Mouse (Mus musculus): ENCODE data around the gene Rad51b. TPM values are rescaled to one million over a fixed set of nuclear protein-coding genes. Genes with fewer than 3 reads are reported as not detected.
A peak's percentile ranks its signal among the peaks of the same experiment; 100 is the strongest.

The Rad51b gene
- polyA plus RNA-seq, 1 experiment from 2014 or later, result 7.8 TPM

DNA sequence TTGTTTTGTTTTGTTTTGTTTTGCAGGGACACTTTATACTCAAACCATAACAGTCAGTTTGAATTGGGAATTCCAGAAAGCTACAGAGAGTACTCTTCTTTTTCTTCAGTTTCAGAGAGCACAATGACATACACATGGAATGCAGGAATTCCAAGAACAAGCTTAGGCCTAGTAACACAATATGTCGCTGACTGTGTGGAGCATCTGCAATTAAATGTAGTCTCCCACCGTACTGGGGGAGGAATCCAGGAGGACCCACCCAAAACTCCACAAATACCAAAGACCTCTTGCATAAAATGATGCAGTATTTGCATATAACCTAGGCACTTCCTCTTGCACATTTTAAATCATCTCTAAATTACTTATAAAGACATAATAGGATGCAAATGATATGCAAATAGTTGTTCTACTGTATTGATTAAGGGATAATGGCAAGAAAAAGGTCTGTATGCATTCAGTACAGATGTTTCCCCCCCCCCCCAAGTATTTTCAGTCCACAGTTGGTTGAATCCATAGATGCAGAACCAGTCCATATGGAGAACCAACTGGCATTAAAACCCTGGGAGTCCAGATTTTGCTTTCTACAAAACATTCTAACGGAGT is 398.9 kb downstream of the Rad51b start:
- Histone ChIP-seq H3K27me3 (replicated peaks) (no peaks in the 10 kb centered on the region), H3K4me2 (replicated peaks) (no peak overlapping the region), H3K9ac (no peak overlapping the region), H3K27ac (no peak overlapping the region), H3K36me3 (no peaks in the 10 kb centered on the region), H3K4me3 (replicated peaks) (no peak overlapping the region), H3K4me1 (replicated peaks) (no peaks in the 10 kb centered on the region; the same call in 1 of the 2 replicates), H3K9me3 (no peaks in the 10 kb centered on the region)
- WGBS, result 87% methylated on average over 3 of the region's 3 CpGs
- no peak for ATAC-seq

DNA sequence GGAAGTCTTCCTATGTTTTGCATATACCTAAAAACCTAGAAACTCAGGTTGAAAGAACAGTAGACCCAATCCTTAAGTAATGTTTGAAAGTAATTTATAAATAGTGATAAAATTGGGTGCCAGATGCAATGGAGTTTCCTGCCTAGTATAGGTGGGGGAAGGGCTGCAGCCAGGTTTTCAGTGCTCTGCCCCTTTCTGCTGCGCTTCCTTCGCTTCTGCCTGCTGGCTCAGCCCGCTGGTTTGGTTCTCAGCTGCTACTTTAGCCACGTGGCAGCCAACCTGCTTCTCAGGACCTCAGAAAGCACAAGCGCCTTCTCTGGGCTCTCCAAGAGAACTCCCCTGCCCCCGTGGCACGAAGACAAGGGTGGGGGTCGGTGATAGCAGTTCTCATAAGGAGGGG is 406.5 kb downstream of the Rad51b start:
- no peak overlapping the region for H3K9ac ChIP-seq
- H3K4me2 ChIP-seq (replicated peaks), result no peak overlapping the region
- H3K4me3 ChIP-seq (replicated peaks), result no peak overlapping the region
- H3K27ac ChIP-seq, result no peak overlapping the region
- H3K4me1 ChIP-seq (replicated peaks), result peaks cover 17% of the 10 kb centered on the region; the same call in 1 of the 2 replicates
- no peaks in the 10 kb centered on the region for H3K9me3 ChIP-seq
- H3K27me3 ChIP-seq (replicated peaks), result no peaks in the 10 kb centered on the region
- H3K36me3 ChIP-seq, result no peaks in the 10 kb centered on the region
- ATAC-seq, result no peak
- 57% methylated on average over 8 of the region's 8 CpGs for WGBS

DNA sequence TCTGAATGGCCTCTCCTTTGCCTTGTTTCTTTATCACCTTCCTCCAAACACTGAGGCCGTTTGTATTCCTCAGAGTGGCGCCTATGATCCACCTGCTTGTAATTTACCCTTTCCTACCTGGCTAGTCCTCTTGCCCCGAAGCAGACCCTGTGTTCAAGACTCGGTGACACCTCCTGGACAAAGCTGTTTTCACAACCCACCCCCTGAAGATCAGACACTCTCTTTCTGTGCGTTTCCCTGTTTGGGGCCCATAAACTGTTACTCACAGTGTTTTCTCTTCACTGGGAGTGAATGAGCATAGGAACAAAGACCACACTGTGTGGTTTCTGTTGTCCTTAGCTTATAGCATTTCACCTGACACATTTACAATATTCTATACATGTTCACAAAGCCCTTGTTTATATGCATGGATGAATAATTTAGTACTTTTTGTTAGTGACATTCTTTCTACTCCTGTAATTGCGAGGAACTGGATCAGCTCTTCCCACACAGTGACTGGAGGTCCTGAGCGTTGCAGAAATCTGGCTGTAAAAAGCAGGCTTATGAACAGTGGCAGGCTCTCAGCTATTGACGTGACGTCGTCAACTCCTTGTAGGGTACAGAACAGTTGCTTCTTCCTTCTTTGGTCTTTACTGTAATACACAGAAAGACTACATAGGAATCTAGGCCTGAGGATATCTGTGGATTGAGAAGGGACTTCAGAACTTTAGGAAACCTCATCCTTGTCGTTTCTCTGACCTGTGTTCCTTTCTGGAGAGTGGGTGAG is 408.6 kb downstream of the Rad51b start:
- Histone ChIP-seq H3K36me3 (no peaks in the 10 kb centered on the region), H3K9ac (no peak overlapping the region), H3K27me3 (replicated peaks) (no peaks in the 10 kb centered on the region), H3K27ac (no peak overlapping the region), H3K4me1 (replicated peaks) (peaks cover 24% of the 10 kb centered on the region; the same call in 1 of the 2 replicates), H3K4me2 (replicated peaks) (no peak overlapping the region), H3K4me3 (replicated peaks) (no peak overlapping the region), H3K9me3 (no peaks in the 10 kb centered on the region)
- no peak; the same call in 1 of the 2 replicates for ATAC-seq
- WGBS, result 51% methylated on average over 11 of the region's 11 CpGs

DNA sequence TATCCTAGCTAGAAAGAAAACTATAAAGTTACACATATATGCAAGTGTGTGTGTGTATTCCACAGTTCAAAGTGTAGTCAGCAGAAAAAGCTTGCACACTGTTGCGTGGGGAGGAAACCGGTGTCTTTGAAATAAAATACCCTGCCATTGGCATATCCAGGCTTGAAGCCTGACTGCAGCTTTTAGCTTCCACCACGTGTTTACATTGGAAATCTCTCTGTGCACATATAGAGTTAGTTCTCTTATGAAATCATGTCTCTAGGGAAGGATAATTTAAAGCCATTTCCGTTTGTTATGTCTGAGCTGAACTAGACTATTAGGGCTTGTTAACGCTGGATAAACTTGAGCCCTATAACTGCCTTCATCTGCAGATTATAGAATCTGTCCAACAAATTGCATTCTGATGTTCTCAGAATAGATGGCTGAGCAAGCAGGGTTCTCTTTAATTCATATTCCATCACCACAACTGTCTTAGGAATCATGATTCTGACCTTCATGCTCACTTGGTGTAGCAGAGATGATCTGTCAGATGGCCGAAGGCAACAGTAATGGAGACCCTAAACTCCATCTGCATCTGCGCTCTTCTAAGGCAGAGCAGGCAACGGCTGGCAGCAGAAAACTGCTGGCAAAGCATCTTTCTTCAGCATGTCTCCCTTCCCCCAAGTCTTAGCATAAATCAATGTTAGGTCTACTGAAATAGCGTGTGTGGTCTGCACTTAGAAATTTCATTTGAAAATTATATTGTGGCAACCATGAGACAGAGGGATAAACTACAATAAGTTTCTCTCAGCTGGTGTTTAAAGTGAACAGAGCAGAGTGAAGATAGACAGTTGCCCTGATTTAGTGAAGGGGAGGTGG is 410.7 kb downstream of the Rad51b start:
- Histone ChIP-seq H3K4me1 (replicated peaks) (peaks cover 24% of the 10 kb centered on the region; the same call in 1 of the 2 replicates), H3K27me3 (replicated peaks) (no peaks in the 10 kb centered on the region), H3K9ac (no peak overlapping the region), H3K27ac (peak overlapping the region; percentile 83), H3K9me3 (no peaks in the 10 kb centered on the region), H3K4me3 (replicated peaks) (no peak overlapping the region), H3K4me2 (replicated peaks) (no peak overlapping the region), H3K36me3 (no peaks in the 10 kb centered on the region)
- ATAC-seq, result peak; percentile 50
- WGBS, result 46% methylated on average over 9 of the region's 9 CpGs

DNA sequence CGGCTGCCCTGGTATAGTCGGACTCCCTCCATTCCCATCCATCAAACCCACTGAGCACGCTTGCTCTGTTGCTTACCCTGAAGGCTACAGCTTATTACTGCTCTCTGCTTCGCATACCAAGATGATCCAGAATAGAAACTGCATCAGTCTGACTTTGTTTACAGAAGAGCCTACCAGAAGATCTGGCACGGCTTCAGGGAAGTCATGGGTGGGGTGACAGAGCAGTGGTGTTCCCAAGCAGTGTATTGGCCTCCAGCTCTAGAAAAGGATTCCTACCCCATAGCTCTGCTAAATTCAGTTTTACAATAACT is 411.3 kb downstream of the Rad51b start:
- no peak overlapping the region for H3K9ac ChIP-seq
- WGBS, result 34% methylated on average over 5 of the region's 5 CpGs
- ATAC-seq, result peak; percentile 66

DNA sequence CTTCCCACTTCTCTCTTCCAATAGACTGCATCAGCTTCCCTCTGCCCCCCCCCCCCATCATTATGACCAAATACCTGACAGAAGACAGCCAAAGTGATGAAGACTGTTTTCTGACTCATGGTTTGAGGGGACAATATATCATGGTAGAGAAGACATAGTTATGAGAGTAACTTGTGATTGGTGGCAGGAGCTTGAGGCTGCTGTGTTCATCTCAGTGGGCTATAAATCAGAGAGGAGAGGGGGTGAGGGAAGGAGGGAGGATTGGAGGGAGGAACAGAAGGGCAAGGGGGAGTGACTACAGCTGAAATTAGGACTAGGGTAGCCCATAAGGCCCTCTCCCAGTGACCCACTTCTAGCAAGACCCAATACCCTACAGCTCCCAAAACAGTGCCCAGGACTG is 416.2 kb downstream of the Rad51b start:
- H3K4me2 ChIP-seq (replicated peaks), result no peak overlapping the region
- H3K4me3 ChIP-seq (replicated peaks), result no peak overlapping the region
- ATAC-seq, result no peak
- H3K9ac ChIP-seq, result no peak overlapping the region
- H3K4me1 ChIP-seq (replicated peaks), result peaks cover 23% of the 10 kb centered on the region
- no peak overlapping the region for H3K27ac ChIP-seq
- H3K27me3 ChIP-seq (replicated peaks), result no peaks in the 10 kb centered on the region
- no peaks in the 10 kb centered on the region for H3K36me3 ChIP-seq
- no peaks in the 10 kb centered on the region for H3K9me3 ChIP-seq

More for the DNA sequence above, 411.3 kb downstream of the Rad51b start:
- peaks cover 24% of the 10 kb centered on the region; the same call in 1 of the 2 replicates for H3K4me1 ChIP-seq (replicated peaks)
- H3K36me3 ChIP-seq, result no peaks in the 10 kb centered on the region
- no peaks in the 10 kb centered on the region for H3K9me3 ChIP-seq
- H3K4me3 ChIP-seq (replicated peaks), result no peak overlapping the region
- no peaks in the 10 kb centered on the region for H3K27me3 ChIP-seq (replicated peaks)
- H3K4me2 ChIP-seq (replicated peaks), result no peak overlapping the region
- peak overlapping the region; percentile 83 for H3K27ac ChIP-seq

DNA sequence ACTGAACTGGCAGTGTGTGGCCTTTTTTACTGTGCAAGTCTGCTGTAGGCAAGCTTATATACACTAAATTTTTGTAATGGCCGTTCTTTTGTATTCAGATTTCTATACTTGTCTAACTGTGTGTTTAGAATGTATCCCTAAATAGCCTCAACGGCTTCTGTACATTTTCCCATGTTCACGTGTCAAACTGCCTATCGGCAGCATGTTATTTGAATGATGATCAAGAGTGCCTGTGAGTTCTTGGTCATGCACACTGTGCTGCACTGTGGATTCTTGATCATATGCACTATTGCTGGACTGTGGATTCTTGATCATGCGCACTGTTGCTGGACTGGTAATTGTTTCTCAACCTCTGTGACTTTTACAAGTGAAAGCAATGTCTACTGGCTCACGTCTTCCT is 417.4 kb downstream of the Rad51b start:
- Histone ChIP-seq H3K36me3 (no peaks in the 10 kb centered on the region), H3K4me3 (replicated peaks) (no peak overlapping the region), H3K9me3 (no peaks in the 10 kb centered on the region), H3K27me3 (replicated peaks) (no peaks in the 10 kb centered on the region), H3K4me2 (replicated peaks) (no peak overlapping the region), H3K27ac (no peak overlapping the region), H3K4me1 (replicated peaks) (peaks cover 20% of the 10 kb centered on the region), H3K9ac (no peak overlapping the region)
- WGBS, result 77% methylated on average over 6 of the region's 6 CpGs
- ATAC-seq, result no peak

DNA sequence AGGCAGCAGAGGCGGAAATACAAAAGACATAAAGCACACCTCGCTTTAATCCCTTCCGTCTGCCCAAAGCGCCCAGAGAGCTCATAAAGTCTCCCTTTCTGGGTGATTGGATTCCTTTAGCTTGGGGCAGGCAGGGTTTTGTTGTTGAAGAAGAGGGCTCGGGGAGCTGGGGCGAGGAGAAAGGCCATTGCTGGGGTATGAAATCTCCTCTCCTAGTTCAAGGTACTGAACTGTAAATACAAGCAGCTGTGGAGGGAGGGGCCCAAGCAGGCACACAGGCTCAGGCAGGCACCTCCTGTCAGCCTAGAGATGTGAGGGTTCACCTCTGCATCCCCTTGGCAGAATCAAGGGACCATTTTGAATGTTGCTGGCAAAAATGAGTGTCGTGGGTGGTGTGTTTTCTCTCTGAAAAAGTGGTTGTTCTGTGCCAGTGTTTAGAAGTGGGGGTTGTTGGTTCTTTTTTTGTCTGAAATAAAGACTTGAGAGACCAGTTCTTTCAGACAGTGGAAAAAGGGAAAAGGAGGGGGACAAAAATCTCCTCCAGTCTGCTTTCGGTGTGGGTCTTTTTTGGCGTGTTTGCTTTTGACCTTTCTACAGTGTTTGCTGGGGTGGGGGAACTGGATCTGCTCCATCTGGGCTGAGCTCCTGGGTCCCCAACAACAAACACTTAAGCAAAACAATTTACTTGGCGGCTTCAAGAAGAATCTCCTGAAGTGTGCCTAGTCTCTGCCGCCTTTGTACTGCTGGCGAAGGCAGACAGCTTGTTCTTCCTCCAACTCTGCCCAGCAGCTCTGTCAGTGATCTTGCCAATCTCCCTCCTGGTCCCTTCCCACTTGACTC is 418.6 kb downstream of the Rad51b start:
- peaks cover 20% of the 10 kb centered on the region for H3K4me1 ChIP-seq (replicated peaks)
- no peaks in the 10 kb centered on the region for H3K9me3 ChIP-seq
- peak overlapping the region; percentile 36 for H3K4me2 ChIP-seq (replicated peaks)
- no peaks in the 10 kb centered on the region for H3K36me3 ChIP-seq
- WGBS, result 41% methylated on average over 12 of the region's 12 CpGs
- ATAC-seq, result no peak
- no peak overlapping the region for H3K4me3 ChIP-seq (replicated peaks)
- H3K27me3 ChIP-seq (replicated peaks), result no peaks in the 10 kb centered on the region
- peak overlapping the region; percentile 8; the same call in 1 of the 2 replicates for H3K9ac ChIP-seq
- no peak overlapping the region for H3K27ac ChIP-seq

DNA sequence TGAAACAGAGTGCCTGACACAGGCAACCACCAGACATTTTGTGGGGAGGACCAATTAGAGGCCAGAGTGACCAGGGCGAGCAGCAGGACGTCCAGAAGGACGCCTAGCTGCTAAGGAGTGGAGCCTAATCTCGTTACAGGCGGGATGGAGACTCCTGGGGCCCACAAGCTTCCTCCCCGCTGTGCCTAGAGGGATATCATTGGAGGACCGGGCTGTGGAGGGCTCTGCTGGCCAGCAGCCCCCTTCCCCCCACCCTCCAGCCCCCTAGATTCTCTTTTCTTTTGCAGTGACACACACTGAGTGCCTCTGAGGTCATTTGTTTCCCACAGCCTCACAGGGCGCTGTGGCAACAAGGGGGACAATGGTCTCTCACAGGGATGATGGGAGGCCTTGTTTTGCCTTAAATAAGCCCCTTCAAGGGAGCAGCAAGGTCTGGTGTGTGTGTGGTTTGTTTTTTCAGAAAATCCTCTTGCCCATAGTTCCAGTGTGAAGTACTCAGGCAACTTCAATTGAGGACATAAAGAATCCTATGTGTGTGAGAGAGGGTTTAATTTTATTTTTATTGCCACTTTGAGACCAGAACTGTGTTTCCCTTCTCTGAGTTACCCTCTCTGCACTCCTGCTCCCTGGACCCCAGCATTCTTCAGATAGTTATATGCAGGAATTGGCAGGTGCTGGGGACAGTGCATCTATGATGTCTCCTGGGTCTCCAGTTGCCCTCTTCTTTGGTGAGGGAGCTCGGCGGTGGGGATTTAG is 422.2 kb downstream of the Rad51b start:
- H3K4me2 ChIP-seq (replicated peaks), result no peak overlapping the region
- peaks cover 20% of the 10 kb centered on the region for H3K4me1 ChIP-seq (replicated peaks)
- no peaks in the 10 kb centered on the region for H3K9me3 ChIP-seq
- ATAC-seq, result peak; percentile 65
- no peaks in the 10 kb centered on the region for H3K27me3 ChIP-seq (replicated peaks)
- no peak overlapping the region for H3K9ac ChIP-seq
- 58% methylated on average over 10 of the region's 10 CpGs for WGBS
- no peaks in the 10 kb centered on the region for H3K36me3 ChIP-seq
- H3K4me3 ChIP-seq (replicated peaks), result no peak overlapping the region
- 0 out of 2 replicates have a peak overlapping the region, but pooled peaks have one; percentile 29 for H3K27ac ChIP-seq

DNA sequence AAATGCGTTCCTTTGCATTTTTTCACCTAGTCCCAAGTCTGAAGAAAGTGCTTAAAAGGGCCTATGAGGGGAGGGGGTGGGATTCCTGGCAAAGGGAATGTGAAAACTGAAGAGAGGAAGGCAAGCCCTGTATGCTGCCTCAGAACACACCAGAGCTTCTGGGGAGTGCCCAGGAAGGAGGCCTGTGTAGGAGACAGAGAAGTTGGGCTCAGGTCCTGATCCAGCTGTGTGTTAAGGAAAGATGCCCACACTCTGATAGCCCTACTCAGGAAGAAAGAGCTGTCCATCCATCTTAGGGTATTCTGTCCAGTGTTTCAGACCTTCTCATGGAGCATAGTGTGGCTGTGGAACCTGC is 422.7 kb downstream of the Rad51b start:
- Histone ChIP-seq H3K4me1 (replicated peaks) (peaks cover 20% of the 10 kb centered on the region), H3K9me3 (no peaks in the 10 kb centered on the region), H3K4me3 (replicated peaks) (no peak overlapping the region), H3K9ac (no peak overlapping the region), H3K27ac (0 out of 2 replicates have a peak overlapping the region, but pooled peaks have one; percentile 29), H3K4me2 (replicated peaks) (no peak overlapping the region), H3K36me3 (no peaks in the 10 kb centered on the region), H3K27me3 (replicated peaks) (no peaks in the 10 kb centered on the region)
- ATAC-seq, result no peak
- WGBS, result 70% methylated on average over 1 of the region's 1 CpGs

DNA sequence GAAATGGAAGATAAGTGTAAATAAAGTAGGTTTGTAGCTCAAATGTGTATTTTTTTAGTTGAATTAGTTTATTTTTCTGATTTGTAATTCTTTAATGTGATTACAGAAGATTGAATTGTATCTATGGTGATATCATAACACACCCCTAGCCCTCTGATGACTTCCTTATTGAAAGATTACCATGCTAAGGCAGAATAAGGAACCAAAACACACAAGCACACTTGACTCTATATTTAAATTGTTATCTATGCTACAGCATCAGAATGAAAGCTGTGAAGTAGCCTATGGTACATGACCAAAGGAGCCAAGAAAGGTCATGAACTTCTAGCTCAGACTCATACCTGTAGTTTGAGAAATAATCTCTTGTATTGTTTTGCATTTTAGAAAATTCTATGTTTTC is 427.8 kb downstream of the Rad51b start:
- Histone ChIP-seq H3K36me3 (no peaks in the 10 kb centered on the region), H3K4me1 (replicated peaks) (no peaks in the 10 kb centered on the region; the same call in 1 of the 2 replicates), H3K4me2 (replicated peaks) (no peak overlapping the region), H3K27me3 (replicated peaks) (no peaks in the 10 kb centered on the region), H3K9me3 (no peaks in the 10 kb centered on the region), H3K9ac (no peak overlapping the region), H3K4me3 (replicated peaks) (no peak overlapping the region), H3K27ac (no peak overlapping the region)
- ATAC-seq, result no peak

Data from intestine, embryonic 15.5 days (tissue).